Mouse (Mus musculus): ENCODE measurements around the gene Heatr9.
A peak's percentile ranks its signal among the peaks of the same experiment; 100 is the strongest.
"Not testable (repeated sequence)": the region's sequence is repeated elsewhere in the genome, so short reads cannot be mapped to it uniquely, and the experiment has no call there.

The Heatr9 gene

DNA sequence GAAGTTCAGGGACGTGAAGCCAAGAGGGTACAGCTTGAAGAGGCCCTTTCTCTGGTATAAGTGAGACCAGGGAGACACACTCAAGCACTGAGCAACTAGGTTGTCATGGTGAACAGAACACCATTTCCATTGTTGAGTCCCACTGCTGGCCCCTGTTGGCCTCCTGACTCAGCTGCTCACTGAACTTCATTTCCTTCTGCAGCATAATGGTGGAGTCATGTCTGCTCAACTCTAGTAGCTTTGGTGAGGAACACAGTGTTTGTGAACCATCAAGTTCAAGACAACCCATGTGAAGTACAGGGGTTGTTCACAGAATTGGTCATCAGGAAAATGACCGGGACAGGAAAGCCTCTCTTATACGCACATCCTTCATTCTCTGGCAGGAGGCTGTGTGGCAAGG lies at the start of gene Heatr9:
Gene Heatr9 (minus strand): TSS at position 101 of the 400 bp plus-strand sequence.
- no peak for DNase-seq (ENCODE audit: low spot score in 2 of 2)

DNA sequence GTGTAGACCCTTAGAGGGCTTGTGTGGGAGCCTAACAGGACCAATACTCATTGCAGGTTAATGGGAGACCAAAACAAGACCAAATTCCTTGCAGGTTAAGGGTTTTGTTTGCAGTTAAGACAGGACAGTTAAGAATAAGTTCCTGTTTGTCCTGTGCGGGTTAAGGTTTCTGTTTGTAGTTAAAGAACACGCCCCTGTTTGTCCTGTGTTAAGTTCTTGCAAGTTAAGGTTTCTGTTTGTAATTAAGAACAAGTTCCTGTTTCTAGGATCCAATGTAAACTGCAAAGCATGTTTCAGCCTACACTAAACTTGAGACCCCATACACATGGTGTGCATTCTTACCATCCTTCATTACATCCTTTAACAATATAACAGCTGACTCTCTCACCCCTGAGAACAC lies 48.2 kb upstream of the Heatr9 start:
- no peak for DNase-seq (ENCODE audit: low spot score in 2 of 2)

DNA sequence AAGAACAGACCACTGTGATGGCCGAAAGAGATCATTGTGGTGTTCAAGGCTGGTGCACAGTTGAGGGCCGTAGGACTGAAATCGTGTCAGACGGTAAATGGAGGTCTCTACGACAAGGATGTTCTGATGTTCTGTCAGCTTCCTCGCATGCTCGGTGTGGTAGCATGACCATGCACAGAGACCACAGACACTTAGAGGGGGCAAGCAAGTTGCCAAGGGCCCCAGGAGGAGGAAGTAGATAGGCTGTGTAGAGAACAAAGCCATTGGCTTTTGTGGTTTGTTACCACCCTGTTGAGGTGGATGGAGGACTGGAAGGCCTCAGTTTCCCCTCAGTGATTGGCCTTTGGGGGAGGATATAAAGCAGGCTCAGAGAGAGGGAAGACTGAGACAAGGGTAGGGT lies 47.3 kb upstream of the Heatr9 start:
- DNase-seq (ENCODE audit: low spot score in 2 of 2) = no peak

DNA sequence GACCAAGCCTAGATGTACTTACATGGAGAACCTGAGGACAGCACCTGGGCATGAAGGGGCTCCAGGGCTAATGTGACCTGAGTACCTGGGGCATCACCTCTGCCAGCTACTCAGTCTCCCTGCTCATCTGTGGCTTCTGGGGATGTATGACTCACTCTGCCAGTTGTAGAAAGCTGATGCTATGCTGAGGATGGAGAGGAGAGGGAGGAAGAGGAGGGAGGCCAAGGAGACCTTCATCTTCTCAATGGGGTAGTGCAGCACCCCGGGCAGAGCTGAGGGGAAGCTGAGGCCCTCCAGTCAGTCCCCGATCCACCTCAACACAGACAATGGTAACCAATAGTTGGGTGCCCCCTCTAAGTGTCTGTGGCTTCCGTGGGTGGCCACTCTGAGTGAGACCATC lies 46.8 kb upstream of the Heatr9 start:
- DNase-seq (ENCODE audit: low spot score in 2 of 2) = no peak

DNA sequence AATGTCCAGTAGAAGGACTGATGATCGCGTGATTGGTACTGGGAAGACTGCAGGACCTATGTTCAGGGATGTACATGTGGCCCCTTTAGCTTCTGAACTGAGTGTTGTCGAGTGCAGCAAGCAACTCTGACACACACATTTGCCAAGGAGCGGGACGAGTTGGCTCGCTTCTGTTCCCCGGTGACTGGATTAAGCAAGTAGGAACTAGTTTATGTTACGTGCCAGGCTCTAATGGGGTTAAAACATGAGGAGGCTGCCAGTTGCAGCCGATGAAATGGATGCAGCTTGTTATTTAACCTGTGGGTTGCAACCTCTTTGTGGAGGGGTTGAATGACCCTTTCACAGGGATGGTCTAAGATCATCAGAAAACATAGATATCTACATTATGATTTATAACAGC lies 46.1 kb upstream of the Heatr9 start:
- no peak for DNase-seq (ENCODE audit: low spot score in 2 of 2)

DNA sequence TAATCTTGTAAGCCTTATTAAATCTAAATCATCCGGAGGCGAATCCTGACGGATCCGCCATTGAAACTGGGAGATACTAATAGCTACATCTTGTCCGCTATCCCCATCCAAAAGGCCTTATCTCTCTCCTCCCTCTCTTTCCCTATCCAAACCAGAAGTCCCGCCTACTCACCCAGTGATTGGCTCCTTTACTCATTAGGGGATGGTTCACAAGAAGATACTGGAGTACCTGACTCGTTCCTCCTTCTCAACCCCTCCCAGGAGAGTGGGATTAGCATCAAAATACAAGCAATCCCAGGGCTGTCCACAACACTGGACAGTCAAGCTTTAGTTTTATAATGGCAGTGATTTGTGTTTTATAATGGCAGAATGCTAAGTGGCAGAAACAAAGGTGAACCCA lies 45.3 kb upstream of the Heatr9 start:
- no peak for DNase-seq (ENCODE audit: low spot score in 2 of 2)

DNA sequence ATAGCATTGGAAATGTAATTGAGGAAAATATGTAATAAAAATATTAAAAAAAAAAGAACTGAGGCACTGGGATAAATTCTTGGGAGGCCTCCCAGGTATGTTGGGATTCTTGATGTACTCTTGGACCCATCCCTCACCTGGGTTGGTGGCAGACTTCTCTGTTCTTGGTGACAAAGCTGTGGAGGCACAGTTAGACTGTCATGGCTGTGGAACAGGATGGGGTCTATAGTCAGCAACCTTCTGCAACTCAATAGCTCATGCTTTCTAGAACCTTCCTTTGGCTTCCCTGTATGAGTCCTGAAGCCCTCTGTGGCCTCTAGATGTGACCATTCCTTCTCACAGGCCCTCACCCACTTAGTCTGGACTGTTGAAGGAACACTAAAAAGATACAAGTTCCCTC lies 44.6 kb upstream of the Heatr9 start:
- DNase-seq (ENCODE audit: low spot score in 2 of 2) = no peak

DNA sequence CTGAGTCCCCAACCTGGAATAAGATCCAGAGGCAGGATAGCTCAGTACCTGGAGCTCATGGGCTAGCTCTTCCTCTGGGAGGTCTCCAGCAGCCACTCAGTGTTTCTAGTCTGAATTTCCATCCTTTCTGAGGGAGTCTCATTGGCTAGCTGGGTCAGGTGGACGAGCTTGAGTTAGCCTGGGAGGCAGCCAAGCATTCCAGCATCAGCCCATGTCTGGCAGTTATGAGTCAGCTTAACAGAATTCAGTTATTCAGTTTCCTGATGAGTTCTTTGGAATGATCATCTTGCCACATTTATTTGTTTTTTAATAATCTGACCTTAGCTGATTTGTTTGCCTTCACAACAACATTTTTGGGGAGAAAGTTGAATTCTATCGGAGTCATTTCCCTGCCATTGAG lies 41.8 kb upstream of the Heatr9 start:
- no peak for DNase-seq (ENCODE audit: low spot score in 2 of 2)

DNA sequence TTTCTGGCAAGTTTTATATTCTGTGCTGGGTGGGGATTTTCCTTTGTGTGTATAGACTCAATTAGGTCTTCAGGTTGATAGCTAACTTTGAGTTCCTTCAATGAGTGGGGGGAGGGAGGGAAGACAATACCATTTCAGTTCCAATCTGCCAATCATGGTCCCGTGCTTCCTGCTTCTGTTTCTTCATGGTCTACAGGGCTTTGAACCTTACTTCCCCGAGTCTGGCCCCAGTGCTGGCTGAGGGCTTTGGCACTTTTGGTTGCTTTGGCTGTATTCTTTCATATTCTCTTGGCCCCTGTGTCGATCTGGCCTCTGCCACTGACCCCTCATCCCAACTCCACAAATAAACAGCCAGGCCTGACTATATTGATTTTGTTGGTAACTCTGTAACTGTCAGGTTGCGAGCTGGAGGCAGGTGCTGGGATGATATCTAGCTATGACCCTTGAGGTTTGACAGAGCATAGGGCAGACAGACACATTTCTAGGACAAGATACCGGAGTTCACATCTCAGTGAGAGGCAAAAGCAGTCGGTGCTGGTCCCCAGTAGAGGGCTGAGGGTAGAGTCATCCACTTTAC lies 40.4 kb upstream of the Heatr9 start:
- no peak for DNase-seq (ENCODE audit: low spot score in 2 of 2)

DNA sequence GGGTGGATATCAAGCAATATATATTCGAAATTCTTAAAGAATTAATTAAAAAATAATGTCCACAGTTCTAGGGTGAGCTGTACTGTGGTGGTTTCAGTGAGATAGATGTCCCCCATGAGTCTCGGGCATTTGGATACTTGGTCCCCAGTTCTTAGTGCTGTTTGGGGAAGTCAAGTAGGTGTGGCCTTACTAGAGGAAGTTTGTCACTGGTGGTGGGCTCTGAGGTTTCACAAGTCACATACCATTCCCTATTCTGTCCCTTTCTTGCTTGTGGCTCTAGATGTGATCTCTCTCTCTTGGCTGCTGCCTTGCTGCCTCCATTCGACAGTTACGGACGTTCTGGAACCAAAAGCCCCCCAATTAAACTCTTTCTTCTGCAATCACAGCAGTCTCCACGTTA lies 38.4 kb upstream of the Heatr9 start:
- no peak for DNase-seq (ENCODE audit: low spot score in 2 of 2)

DNA sequence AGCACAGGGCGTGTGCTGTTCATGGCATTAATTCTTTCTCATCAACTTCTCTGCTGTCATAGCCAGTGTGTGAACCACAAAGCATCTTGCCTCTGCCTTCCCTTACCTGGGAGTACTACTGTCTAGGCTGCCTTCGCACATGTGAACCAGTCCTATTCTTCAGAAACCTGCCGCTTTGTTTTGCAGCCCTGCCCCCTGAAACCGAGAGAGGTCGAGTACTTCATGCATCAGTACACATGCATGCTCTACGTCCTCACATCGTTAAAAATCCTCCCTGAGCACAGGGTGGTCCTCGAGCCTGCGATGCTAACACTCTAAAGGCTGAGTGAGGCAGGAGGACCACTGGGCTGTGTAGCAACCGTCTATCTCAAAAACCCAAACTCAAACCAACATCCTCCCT lies 35.1 kb upstream of the Heatr9 start:
- DNase-seq (ENCODE audit: low spot score in 2 of 2) = no peak

DNA sequence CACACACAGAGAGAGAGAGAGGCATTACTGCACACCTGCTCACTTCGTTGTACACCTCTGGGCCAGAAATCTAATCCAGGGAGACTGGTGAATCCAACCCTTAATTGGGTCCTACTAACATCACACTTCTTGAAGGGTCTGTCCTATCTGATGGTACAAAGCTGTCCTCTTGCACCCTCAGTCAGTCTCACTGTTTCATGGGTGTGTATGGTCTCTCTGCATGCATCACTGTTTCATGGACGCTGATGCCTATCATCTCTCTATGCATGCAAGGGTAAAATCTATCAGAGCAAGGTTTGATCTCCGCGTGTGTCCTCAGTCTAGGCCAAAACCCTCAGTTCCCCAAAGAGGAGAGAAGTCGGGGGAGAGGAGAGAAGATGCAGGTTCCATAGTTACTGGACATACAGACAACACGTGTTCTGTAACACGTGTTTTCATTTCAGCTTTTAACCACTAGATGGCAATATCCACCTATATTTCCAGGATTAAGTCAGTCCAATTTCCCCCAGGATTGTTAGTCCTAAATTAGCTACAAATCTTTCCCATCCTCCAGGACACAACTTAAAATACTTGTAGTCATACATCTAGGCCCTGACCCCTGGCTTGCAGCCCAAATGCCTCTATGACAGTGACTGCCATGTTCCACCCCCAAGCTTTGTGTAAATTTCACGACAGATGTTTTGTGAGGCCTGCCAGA lies 34.3 kb upstream of the Heatr9 start:
- peak in 1 of 2 experiments; percentile 31 for DNase-seq (ENCODE audit: low spot score in 2 of 2)

DNA sequence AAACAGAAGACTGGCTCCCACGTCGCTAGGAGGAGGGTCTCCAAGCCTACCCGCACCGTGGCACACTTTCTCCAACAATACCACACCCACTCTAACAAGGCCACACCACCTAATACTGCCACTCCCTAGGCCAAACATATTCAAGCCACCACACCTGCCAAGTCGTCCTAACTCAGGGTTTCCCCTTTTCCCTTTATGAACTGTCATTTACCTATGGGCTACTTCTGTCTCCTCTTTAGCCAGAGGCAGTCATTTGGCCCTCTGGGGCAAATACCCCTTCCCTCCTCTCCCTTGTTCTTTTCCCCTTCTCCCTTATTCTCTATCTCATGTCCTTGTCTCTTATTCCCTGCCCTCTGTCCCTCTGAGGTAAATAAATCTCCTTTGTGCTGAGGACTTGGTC lies 29.7 kb upstream of the Heatr9 start:
- DNase-seq (ENCODE audit: low spot score in 2 of 2) = no peak

DNA sequence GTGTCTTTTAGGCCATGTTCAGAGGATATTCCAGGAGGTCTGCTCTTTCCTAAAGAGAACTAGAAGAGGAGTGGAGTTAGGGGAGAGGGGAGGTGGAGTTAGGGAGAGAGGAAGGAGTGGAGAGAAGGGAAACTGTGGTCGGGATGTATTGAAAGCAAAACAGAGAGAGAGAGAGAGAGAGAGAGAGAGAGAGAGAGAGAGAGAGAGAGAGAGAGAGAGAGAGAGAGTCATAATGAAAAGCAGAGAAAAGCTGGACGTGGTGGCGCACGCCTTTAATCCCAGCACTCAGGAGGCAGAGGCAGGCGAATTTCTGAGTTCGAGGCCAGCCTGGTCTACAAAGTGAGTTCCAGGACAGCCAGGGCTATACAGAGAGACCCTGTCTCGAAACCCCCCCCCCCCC lies 29.1 kb upstream of the Heatr9 start:
- not testable (repeated sequence) for DNase-seq (ENCODE audit: low spot score in 2 of 2)

DNA sequence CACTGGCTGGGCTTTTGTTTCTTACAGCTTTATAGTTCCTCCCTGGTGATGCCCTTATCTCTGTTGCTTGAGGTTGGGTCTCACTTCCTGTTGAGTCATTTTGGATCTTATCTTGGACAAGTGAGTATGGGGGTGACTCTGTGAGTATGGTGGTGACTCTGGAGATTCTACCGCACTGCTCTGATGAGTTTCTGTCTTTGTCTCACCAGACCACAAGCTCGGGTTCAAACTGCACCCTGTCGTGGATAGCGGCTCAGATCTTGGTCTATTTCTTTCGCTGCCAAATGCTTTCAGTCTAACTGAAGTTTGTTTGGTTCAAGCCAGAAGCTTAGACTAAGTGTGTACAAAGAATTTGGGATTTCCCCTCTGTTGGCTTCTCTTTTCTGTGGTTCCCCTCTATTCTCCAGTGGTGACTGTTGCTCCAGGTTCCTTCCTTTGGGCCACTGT lies 28.2 kb upstream of the Heatr9 start:
- DNase-seq (ENCODE audit: low spot score in 2 of 2) = no peak

DNA sequence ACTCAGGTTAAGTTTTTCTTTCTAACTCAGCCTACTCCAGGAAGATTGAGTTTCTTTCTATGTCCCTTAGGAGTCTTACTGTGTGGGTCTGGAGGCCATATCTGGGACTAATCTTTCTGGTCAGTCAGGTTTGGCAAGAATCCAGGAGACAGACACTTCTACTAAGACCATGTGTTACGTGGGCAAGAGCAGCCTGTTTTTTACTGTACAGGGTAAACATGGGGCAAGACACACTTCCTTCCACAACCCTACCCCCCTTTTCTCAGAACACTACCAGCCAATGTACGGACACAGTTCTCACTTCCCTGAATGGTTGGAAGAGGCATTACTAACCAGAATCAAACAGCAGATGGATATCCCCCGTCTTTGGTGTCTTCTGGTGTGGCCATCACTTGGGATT lies 22.2 kb upstream of the Heatr9 start:
- no peak for DNase-seq (ENCODE audit: low spot score in 2 of 2)

DNA sequence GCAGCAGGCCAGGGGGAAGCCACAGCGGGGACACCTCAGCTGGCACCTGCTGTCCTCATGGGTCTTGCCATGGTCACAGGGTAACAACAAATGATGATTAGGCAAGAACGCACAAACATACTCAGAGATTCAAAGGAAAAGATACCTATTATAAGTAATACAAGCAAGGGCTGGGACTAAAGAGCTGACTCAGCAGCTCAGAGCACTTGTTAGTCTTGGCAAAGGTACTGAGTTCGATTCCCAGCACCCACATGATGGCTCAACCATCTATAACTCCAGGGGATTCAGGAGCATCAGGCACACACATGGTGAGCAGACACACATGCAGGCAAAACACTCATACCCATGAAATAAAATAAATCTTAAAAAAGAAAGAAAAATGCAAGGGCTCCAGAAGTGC lies 19.4 kb upstream of the Heatr9 start:
- DNase-seq (ENCODE audit: low spot score in 2 of 2) = no peak

DNA sequence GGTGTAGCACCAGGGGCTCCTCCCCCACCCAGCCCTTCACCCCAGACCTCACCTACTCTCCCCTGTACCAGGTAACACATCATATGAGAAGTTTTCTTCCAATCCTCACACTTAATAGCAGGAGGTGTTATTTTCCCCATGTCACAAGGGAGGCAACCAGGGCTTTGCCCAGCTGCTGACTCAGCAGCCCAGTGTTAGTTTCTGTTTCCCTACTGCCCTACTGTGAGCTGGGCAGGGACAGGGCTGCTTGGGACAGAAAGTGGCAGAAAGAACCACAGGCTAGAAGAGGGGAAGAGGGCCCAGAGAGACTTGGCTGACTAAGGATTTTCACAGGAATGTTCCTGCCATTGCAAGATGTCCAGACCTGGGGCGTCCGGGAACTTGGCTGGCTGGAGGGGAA lies 19.0 kb upstream of the Heatr9 start:
- DNase-seq (ENCODE audit: low spot score in 2 of 2) = no peak

DNA sequence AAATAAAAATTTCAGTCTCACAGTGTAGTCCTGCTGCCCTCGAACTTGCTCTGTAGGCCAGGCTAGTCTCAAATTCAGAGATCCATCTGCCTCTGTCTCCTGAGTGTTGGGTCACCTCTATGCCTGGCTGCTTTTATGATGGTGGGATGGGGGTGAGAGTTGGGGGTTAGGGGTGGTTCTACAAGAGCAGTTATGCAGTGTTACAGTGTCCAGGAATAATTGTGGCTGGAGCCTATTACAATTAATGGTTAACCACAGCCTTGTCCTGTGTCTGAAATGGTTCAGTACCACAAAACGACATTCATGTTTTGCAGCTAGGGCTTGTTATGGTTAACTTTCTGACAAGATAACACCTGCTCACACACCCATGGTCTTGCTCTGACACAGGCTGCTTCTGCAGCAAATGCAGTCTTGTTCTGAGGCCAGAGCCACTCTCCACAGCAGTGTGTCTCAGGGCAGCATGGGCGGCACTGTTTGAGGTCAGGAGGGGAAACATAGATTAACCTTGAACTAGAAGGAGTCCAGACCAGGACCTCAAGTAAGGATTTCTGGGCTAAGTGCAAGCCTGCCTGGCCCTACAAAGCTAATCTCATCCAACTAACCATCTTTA lies 16.8 kb upstream of the Heatr9 start:
- DNase-seq (ENCODE audit: low spot score in 2 of 2) = no peak

DNA sequence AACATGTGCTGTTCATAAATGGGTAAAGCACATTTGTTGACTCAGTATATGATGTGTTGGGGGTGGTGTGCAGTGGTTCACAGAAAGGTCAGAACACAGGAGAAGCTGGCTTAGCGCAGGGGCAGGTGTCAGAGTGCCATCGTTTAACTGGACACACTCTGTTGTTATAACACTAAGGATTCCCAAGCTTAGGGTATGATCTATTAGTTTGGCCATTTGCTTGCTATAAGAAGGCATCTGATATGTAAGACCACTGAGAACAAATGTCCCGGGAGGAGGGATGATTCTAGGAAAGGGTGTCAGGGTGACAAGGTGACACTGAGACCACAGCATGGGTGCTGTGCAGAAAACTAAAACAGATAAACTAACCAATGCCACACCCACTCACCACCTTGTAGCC lies 14.9 kb upstream of the Heatr9 start:
- no peak for DNase-seq (ENCODE audit: low spot score in 2 of 2)

DNA sequence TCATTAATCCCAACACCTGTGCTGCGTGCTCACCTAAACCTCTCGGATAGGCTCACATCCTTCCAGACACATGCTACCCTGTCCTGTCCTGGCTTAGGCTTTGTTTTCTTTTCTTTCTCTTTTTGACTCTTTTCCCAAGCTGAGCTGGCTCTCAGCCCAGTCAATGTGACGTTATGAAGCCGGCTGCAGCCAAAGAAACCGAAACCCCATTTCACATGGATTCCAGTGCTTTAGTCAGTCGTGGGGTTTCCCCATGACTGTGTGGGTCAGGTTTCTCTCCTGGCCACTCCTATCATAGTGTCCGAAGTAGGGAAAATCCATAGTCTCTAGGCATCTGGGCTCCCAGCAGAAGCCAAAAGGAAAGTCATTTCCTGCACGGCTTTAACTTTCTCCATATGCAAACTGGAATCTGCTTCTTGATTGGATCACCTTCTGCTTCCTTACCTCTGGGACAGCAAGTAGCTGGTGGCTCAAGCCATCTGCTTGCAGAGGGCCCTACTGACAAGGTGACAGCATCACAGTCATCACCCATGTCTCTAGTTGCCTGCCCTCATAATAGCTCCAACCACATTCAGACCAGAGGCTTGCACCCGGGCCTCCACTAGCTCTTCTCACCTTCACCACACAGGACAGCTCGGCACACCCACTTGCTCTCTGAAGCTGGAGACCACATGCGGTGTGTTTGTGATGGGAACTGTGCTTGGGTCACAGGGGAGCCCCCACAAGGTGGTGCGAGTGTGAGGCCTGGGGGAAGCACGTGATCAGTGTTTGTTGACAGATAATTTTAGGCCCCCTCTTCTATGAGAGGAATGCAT lies 12.8 kb upstream of the Heatr9 start:
- DNase-seq (ENCODE audit: low spot score in 2 of 2) = no peak

DNA sequence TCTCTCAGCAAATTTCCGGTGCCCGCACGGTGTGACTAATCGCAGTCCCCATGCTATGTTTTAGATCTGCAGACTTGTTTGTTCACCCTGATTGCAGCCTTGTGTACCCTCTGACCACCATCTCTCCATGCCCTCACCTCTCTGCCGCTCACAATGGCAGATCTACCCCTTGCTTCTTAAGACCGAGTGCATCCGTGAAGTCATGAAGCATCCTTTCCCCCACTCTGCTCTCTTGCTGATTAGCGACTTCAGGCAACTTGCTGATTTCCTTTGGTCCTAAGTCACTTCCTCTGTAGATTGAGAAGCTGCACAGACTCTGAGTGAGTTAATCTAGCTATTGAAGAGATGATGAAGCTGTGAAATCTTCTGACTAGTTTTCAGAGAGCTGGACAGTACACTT lies 12.2 kb upstream of the Heatr9 start:
- no peak for DNase-seq (ENCODE audit: low spot score in 2 of 2)

DNA sequence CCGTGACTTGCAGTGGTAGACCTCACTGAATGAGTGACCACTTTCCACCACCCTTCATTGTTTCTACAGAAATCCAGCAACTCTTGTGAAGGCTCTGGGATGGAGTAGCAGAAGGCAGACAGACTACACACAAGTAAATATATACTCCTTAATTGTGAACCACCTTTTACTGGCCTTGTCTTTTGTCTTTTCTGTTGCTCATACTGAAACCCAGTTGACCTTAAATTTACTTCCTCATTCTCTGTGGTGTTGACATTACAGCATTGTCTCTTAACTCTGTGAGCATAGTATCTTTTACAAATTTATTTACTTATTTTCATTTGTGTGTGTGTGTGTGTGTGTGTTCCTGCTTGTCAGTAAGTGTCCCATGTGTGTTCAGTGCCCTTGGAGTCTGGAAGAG lies 11.2 kb upstream of the Heatr9 start:
- no peak for DNase-seq (ENCODE audit: low spot score in 2 of 2)

Measured in thymus, postnatal 10 days (tissue).